Mouse (Mus musculus): ENCODE measurements around the gene Ankrd11.
A peak's percentile ranks its signal among the peaks of the same experiment; 100 is the strongest.
"Not testable (repeated sequence)": the region's sequence is repeated elsewhere in the genome, so short reads cannot be mapped to it uniquely, and the experiment has no call there.

Ankrd11 gene

DNA sequence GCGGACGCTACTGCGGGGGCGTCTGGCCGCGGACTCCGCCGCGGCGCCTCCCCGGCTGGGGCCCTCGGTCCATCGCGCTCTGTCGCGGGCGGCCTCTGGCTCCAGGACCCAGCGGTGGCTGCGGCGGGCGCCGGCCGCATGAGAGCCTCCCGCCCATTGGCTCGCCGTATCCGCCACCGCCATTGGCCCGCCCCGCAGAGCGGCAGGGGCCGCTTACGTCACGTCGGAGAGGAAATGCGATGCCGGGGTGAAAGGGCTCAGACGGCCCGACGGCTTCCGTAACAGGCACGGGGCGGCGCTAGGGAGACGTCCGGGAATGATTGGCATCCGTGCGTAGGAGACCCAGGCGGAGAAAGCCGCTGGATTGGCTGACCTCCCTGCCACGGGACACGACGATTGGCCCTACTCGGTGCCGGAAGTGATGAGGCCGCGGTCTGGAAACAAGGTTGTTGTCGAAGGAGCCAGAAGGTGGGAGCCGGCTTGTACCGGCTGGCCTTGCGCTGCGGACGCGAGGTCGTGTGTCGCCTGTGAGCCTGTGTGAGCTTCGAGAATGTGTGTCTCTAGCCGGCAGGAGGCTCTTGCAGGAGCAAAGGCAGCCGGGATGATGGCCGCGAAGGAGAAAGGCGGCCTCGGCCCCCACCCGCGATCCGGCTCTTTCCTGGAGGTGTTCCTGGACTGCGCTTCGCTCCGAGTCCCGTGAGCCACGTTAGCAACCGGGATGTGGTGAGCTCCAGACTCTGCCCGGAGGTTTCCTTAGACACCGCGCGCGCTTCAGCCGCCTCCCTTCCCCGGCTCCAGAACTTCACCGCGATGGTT lies at the start of gene Ankrd11:
TSS of gene Ankrd11 (minus strand) at position 120 of the 816 bp plus-strand sequence.
- DNase-seq (ENCODE audit: low read depth): peak; percentile 99

DNA sequence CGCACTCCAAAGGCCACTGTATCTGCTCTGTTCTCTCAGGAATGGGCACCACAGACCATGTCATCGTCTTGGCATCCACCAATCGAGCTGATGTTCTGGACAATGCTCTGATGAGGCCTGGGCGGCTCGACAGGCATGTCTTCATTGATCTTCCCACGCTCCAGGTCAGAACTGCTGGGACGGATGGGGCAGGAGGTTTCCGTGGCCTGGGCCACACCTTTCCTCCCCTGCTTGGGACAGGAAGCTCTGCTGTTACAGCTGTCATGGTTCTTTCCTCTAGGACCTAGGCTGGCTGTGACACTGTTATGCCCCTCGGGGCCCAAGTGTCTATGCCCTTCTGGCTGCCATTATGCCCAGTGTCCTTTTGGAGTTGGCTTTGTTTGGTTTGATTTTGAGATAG lies 45.2 kb upstream of the Ankrd11 start:
- no peak for DNase-seq (ENCODE audit: low read depth)

DNA sequence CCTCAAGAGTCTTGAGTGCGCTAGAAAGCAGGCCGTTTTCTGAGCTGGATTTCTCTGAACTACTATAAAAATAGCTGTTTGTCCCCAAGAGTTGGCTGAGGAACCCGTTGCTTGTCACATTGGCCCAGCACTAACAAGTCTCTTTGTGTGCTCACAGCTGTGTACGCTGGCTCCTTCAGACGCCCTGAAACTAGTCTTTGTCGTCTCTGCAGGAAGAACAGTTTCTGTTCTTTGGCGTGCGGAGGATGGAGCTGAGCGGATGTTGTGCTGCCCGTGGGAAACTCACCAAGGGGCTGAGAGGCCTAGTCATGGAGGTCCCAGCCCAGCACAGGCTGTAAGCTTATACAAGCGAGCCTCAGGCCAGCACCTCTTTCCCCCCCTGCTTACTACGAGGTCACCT lies 41.5 kb upstream of the Ankrd11 start:
- no peak for DNase-seq (ENCODE audit: low read depth)

- DNase-seq (ENCODE audit: low read depth): no peak
Measured at GRCm38 (mm10) chr8:123082993-123083392, 40.9 kb upstream of the Ankrd11 start.

- DNase-seq (ENCODE audit: low read depth): no peak
Measured at GRCm38 (mm10) chr8:123077213-123077612, 35.1 kb upstream of the Ankrd11 start.

DNA sequence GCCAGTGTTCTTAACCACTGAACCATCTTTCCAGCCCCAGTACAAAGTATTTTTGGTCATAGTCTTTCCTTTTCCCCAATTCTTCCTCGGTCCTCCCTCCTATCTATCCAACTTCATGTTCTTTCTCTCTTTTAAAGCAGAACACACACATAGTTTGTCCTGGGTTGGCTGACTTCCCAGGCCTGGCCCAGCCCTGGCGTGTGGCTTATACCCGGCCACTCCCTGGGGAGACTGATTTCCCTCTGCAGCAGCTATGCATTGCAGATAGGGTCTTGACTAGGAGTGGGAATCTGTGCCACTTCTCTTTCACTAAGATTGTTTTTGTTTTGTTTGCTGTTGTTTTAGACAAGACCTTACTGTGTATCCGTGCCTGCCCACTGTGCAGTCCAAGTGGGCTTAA lies 29.1 kb upstream of the Ankrd11 start:
- DNase-seq (ENCODE audit: low read depth): no peak

DNA sequence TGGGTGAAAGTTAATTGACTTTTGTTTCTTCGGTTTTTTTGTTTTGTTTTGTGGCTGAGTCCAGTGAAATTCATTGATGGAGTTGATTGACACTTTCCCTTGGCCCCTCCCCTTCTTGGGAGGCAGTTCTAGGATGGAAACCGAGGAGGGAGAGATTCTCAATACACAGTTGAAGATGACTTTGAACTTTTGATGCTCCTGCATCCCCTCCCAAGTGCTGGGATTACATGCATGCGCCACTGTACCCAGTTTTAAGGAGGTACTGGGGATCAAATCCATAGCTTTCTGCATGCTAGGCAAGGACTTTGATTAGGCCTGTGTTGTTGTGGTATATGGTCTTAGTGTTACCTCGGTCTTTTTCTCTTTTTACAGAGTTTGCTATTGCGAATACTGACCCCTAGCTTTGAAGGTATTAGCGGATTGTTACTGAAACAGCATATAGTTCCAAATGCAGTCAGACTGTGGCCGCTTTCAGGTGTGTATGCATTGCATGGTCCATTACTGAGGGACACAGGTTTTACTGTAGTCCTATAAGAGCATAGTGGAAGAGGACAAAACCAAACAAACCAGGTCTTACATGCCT lies 24.1 kb upstream of the Ankrd11 start:
- no peak for DNase-seq (ENCODE audit: low read depth)

- peak; percentile 94 for DNase-seq (ENCODE audit: low read depth)
Measured at GRCm38 (mm10) chr8:123065214-123066100, 23.4 kb upstream of the Ankrd11 start.

DNA sequence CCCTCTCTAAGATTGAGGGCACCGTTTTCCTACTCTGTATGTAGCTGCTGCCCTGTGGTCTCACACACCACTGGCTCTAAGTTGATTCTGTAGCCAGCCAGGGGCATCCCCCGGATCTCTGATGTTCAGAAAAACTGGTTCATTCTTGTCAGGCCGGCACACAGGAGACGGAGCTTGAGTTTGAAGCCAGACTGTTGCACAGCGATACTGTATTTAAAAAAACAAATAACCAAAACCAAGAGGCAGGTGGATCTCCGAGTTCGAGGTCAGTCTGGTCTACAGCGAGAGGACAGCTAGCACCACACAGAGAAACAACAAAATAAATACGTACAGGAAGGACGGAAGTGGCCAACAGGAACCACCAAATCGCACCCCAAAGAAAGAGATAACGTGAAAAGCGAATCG lies 22.7 kb upstream of the Ankrd11 start:
- DNase-seq (ENCODE audit: low read depth): no peak

DNA sequence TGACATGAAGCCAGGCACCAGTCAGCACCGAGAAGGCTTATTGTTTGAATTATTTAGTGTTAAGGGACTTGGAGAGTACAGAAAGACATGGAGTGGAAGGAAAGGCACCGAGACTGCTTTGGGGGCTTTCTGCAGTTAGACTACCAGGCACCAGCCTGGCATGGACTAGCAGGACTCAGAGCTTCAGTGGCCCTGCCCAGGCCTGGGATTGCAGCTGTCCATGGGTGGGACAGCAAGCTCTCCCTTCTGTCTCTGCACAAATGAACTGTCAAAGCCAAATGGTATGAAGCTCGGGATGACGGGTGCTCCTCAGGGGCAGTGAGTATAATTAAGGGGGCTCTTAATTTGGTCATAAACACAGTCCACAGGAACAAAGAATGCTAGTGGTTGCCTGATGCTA lies 22.0 kb upstream of the Ankrd11 start:
- no peak for DNase-seq (ENCODE audit: low read depth)

DNA sequence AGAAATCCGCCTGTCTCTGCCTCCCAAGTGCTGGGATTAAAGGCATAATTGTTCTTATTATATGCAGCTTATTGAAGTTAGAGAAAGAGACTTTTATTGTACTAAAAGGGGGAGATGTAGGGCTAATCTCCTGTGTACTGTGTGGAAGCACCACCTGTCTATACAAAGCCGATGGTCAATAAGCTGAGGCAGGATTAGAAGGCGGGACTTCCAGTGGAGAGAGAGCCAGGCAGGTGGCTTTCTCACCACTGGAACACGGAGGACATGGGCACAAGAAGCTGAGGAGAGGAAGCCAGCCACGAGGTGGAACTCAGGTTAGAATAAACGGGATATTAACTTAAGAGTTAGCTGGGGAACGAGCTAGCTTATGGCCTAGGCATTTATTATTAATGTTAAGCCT lies 20.6 kb upstream of the Ankrd11 start, which contains the start of gene Spg7:
TSS of gene Spg7 (plus strand) at position 222 of the 400 bp plus-strand sequence.
- DNase-seq (ENCODE audit: low read depth): no peak

GRCm38 (mm10) chr8:123051458-123051857 lies 9.4 kb upstream of the Ankrd11 start:
- DNase-seq (ENCODE audit: low read depth): no peak

DNA sequence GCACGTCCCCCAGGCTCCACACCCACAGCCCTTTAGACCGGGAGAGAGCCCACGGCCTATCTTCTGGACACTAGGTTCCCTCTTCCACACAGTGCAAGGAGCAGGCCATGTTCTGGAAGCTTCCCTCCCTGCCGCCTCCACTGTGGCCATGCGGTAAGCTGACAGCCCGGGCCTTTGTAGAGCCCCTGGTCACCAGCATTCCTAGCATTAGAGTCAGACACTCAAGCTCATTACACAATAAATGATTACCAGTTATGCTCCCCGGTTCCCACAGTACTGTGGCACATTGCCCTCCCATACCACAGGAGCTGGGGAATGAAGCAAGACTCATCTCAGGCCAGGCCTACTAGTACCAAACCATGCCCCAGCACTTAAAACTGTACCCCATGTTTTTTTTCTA lies 6.3 kb upstream of the Ankrd11 start:
- peak; percentile 89 for DNase-seq (ENCODE audit: low read depth)

GRCm38 (mm10) chr8:123047827-123048226 lies 5.8 kb upstream of the Ankrd11 start:
- DNase-seq (ENCODE audit: low read depth): no peak

DNA sequence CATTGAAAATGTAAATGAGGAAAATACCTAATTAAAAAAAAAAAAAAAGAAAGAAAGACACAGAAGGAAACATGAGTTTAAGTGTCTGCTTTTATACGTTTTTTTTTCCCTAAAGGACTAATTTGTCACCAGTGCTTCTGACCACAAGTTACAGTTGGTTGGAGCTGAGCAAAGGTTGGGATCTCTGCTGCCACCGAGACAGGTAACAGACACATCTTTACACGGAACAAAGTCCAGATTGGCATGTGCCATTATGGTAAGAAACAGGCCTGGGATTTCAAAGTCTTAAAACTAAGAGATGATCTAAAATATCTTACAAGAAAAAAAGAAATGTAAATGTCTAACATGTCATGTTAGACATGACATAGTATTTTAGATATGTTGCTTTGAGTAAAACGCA lies 4.6 kb upstream of the Ankrd11 start:
- DNase-seq (ENCODE audit: low read depth): no peak

DNA sequence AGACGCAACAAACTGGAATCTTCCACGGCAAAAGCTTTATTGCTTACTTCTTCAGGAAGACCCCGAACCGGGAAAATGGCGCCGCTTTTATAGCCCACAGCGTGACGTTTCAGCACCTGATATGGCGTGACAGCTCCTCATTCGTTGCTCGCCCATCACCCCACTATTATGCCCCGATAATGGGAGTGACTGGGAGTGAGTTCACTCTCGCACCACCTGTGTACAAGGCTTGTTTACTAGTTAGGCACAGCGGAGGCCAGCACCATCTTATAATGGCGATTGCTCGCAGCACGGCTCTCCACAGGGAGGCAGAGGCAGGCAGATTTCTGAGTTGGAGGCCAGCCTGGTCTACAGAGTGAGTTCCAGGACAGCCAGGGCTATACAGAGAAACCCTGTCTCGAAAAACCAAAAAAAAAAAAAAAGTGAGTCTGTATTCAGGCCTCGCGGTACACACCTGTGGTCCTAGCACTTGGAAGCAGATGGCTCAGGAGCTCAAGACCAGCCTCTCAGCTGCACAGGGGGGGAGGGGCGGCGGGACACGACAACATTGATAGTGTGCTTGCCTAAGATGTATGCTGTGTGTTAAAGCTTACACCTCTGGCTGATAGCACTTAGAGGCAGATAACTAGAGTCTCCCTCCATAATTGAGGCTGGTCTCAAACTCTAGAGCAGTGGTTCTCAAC lies 2.8 kb upstream of the Ankrd11 start:
- DNase-seq (ENCODE audit: low read depth): not testable (repeated sequence)

DNA sequence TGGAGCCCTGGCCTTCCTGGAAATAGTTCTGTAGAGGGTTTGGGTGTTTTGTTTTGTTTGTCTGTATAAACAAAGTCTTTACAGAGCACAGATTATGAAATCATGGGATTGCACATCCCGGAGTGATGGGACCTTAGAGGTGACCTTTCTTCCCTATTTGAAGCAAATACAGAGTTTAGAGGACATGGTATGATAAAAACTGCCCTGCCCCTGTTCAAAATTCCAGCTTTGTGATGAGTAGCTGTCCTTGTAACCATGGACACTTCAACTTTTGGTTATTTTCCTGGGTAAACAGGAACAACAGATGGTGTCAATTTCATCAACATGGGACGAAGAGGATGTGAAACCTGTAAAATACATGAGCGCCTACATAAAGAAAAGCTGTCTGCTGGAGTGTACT lies 1.9 kb upstream of the Ankrd11 start:
- no peak for DNase-seq (ENCODE audit: low read depth)

DNA sequence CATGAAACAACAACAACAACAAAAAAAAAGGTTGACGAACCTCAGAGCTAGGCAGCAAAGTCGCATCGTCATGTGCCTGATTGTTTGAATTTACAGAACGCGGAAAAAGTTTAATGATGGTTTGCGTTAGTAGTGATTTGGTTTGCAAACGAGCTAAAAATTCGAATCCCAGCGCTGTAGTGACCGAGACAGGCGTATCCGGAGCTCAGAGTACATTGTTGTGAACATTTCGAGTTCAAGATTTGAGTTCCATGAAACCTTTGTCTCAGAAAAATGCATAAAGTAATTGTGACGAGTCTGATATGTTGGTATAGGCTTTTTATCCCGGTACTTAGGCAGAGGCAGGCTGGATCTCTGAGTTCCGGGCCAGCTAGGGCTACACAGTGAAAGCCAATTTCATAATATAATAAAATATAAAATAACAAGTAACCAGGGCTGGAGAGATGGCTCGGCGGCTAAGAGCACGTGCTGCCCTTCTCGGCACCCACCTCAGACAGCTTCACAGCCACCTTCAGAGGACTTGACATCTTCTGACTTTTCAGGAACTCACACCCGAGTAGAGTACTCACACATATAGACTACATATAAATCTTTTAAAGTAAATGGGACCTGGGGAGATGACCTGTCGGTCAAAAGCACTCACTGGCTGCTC lies 1.0 kb upstream of the Ankrd11 start:
- DNase-seq (ENCODE audit: low read depth): no peak

- DNase-seq (ENCODE audit: low read depth): no peak
Measured at GRCm38 (mm10) chr8:123041774-123042105, 337 bp downstream of the Ankrd11 start.

DNA sequence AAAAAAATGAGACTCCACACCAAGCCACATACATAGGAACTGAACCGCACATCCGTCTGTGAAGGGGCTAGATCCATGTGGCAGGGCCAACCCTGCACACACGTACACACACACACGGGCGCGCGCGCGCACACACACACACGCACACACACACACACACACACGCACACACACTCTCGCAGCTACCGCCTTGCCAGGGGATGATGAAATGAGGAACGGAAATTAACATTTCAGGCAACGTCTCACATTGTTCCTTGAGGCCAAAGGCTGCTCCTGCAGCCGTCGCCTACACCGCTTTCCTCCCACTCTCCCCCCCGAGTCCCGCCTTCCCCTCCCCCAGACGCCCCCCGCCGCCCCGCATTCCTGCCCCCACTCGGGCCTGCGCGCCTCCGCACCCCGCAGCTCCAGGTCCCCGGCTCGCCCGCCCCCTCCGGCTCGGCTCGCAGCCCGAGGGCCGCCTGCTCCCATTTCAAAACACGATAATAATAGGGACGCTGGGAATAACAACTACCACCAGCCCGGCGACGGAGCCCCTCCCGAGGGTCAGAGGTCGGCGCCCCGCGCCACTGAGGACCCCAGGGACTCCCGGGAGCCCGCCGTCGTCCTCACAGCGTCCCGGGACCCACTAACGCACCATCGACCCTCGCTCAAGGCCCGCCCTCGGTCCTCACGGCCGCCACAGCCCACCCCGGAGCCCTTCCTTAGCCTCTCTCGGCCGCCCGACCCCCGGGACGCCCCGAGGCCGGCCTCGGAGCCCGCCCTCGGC lies 886 bp downstream of the Ankrd11 start:
- DNase-seq (ENCODE audit: low read depth): peak; percentile 26

- DNase-seq (ENCODE audit: low read depth): no peak
Measured at GRCm38 (mm10) chr8:123040110-123040650, 1.9 kb downstream of the Ankrd11 start.

Measured in fibroblast of lung, adult 2 months (primary cell).